Mouse (Mus musculus) liver, adult 2 months (tissue): ENCODE results near the gene Ephb4. TPM values are rescaled to one million over a fixed set of nuclear protein-coding genes. Genes with fewer than 3 reads are reported as not detected.

Experiments
- DNase-seq: peaks from one replicate; pipeline ENCODE4 v3.0.0-alpha.2; 2011; ENCODE audit warnings: low read depth, low spot score; ENCODE audit errors: extremely low read depth
- H3K27ac ChIP-seq: fragments of 200-500 bp; replicated peaks from 2 replicates; pipeline ENCODE4 v1.5.1; 2012; ENCODE audit warnings: low read depth, mild to moderate bottlenecking, control low read depth, inconsistent platforms, low read length; ENCODE audit not compliant: insufficient read depth
- H3K27me3 ChIP-seq: fragments of 200-500 bp; 2 replicates; pipeline ENCODE4 v1.6.1; 2012; ENCODE audit warnings: mild to moderate bottlenecking, moderate library complexity, low read length, inconsistent platforms; ENCODE audit not compliant: control insufficient read depth, insufficient read depth
- H3K36me3 ChIP-seq: fragments of 200-500 bp; 2 replicates; pipeline ENCODE4 v1.6.1; 2012; ENCODE audit warnings: low read length, inconsistent platforms; ENCODE audit not compliant: control insufficient read depth, insufficient read depth
- H3K4me1 ChIP-seq: fragments of 200-500 bp; 2 replicates; pipeline ENCODE4 v1.6.1; 2011; ENCODE audit warnings: low read length; ENCODE audit not compliant: control insufficient read depth, insufficient read depth
- H3K4me3 ChIP-seq: fragments of 200-500 bp; 2 replicates; pipeline ENCODE4 v1.5.1; 2011; ENCODE audit warnings: low read depth, mild to moderate bottlenecking, control low read depth, low read length, moderate library complexity; ENCODE audit not compliant: insufficient read depth
- H3K79me2 ChIP-seq: fragments of 200-500 bp; 2 replicates; pipeline ENCODE4 v1.6.1; 2012; ENCODE audit warnings: inconsistent platforms, mild to moderate bottlenecking, low read length, moderate library complexity; ENCODE audit not compliant: control insufficient read depth, insufficient read depth
- H3K9ac ChIP-seq: fragments of 200-500 bp; 2 replicates; pipeline ENCODE4 v1.6.1; 2012; ENCODE audit warnings: low read depth, mild to moderate bottlenecking, control low read depth, inconsistent platforms, low read length
- CTCF ChIP-seq: fragments of 200-500 bp; IDR thresholded peaks from 2 replicates; pipeline ENCODE4 v1.5.1; 2011; ENCODE audit warnings: low read depth, low read length, control low read depth
- POLR2A ChIP-seq: fragments of 200-500 bp; IDR thresholded peaks from 2 replicates; pipeline ENCODE4 v1.6.1; 2011; ENCODE audit warnings: low read length, control low read depth; ENCODE audit not compliant: insufficient read depth; ENCODE audit errors: extremely low read depth
- WGBS: fragments of 180-500 bp; shearing (Covaris S2); methylation state at CpG from one replicate; pipeline ENCODE4 v1.1.7; 2018; 5-methylcytosine and 5-hydroxymethylcytosine counted together
- polyA plus RNA-seq: library from polyadenylated mRNA; depleted of rRNA; stranded (reverse); fragments of >200 nt; gene quantifications from 2 replicates; pipeline ENCODE4 v1.2.3, GENCODE M21; 2012; rRNA removed
- total RNA-seq: library from RNA; depleted of rRNA; stranded (reverse); fragments of >200 nt; gene quantifications from 2 replicates; pipeline ENCODE4 v1.2.3, GENCODE M21; 2014; rRNA removed

Gene Ephb4
- total and polyA plus RNA-seq, 2 experiments, result 10.8 to 14.1 TPM

GRCm38 (mm10) chr5:137411235-137411634 lies 61.3 kb downstream of the Ephb4 start:
- Histone ChIP-seq H3K27me3 (no peaks in the 10 kb centered on the region; the same call in 1 of the 2 replicates), H3K9ac (no peak overlapping the region), H3K4me3 (no peak overlapping the region), H3K79me2 (no peaks in the 10 kb centered on the region), H3K36me3 (no peaks in the 10 kb centered on the region), H3K4me1 (peaks cover 3% of the 10 kb centered on the region; the same call in 1 of the 2 replicates), H3K27ac (no peak overlapping the region)
- WGBS, result 77% methylated on average over 8 of the region's 8 CpGs
- DNase-seq, result no peak
- TF ChIP-seq POLR2A (no peak), CTCF (no peak)

- Histone ChIP-seq H3K4me1 (peaks cover 3% of the 10 kb centered on the region; the same call in 1 of the 2 replicates), H3K27me3 (no peaks in the 10 kb centered on the region; the same call in 1 of the 2 replicates), H3K36me3 (no peaks in the 10 kb centered on the region), H3K4me3 (no peak overlapping the region), H3K27ac (no peak overlapping the region), H3K79me2 (no peaks in the 10 kb centered on the region), H3K9ac (no peak overlapping the region)
- peak; percentile 83 for DNase-seq
- WGBS, result 7% methylated on average over 5 of the region's 5 CpGs
- TF ChIP-seq POLR2A (no peak), CTCF (no peak)
These were observed 64.3 kb downstream of the Ephb4 start for GRCm38 (mm10) chr5:137414253-137414652.

GRCm38 (mm10) chr5:137419105-137419504 lies 69.2 kb downstream of the Ephb4 start:
- no peak overlapping the region for H3K4me3 ChIP-seq
- 88% methylated on average over 9 of the region's 9 CpGs for WGBS

DNA sequence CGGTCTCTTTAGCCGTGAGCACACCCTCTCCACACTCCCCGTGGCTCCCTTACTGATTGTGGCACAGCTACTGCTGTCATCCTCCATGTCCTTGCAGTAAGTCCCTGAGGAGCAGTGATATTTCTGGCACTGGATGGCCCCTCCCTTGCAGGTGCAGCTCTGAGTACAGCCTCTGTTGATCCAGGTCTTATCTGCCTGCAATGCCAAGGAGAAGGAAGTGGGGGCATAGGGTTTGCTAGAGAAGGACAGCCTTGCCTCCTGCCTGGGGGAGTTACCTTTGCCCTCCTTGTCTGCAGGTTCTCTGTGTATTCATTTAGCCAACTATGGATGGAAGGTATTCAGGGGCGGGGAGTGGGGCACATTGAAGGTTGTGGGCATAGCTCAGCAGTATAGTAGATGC lies 69.9 kb downstream of the Ephb4 start:
- no peaks in the 10 kb centered on the region for H3K27me3 ChIP-seq
- H3K9ac ChIP-seq, result no peak overlapping the region
- 84% methylated on average over 4 of the region's 4 CpGs for WGBS
- no peak overlapping the region for H3K4me3 ChIP-seq
- no peaks in the 10 kb centered on the region for H3K4me1 ChIP-seq
- TF ChIP-seq CTCF (no peak), POLR2A (no peak)
- H3K36me3 ChIP-seq, result no peaks in the 10 kb centered on the region
- no peak overlapping the region for H3K27ac ChIP-seq
- no peak for DNase-seq
- H3K79me2 ChIP-seq, result no peaks in the 10 kb centered on the region

More at GRCm38 (mm10) chr5:137419105-137419504, 69.2 kb downstream of the Ephb4 start:
- Histone ChIP-seq H3K79me2 (no peaks in the 10 kb centered on the region), H3K27ac (no peak overlapping the region), H3K27me3 (no peaks in the 10 kb centered on the region), H3K36me3 (no peaks in the 10 kb centered on the region), H3K4me1 (peaks cover 1% of the 10 kb centered on the region; the same call in 1 of the 2 replicates), H3K9ac (no peak overlapping the region)
- TF ChIP-seq CTCF, result no peak
- TF ChIP-seq POLR2A, result no peak
- no peak for DNase-seq

GRCm38 (mm10) chr5:137425648-137426047 lies 75.7 kb downstream of the Ephb4 start:
- Histone ChIP-seq H3K36me3 (no peaks in the 10 kb centered on the region), H3K79me2 (no peaks in the 10 kb centered on the region), H3K4me3 (no peak overlapping the region), H3K27ac (no peak overlapping the region), H3K9ac (no peak overlapping the region), H3K4me1 (no peaks in the 10 kb centered on the region), H3K27me3 (no peaks in the 10 kb centered on the region)
- TF ChIP-seq CTCF, result no peak
- TF ChIP-seq POLR2A, result no peak
- 81% methylated on average over 6 of the region's 6 CpGs for WGBS
- DNase-seq, result no peak

Other genes starting within 250 kb of the Ephb4 start
- gene Trim56, start 233.9 kb upstream of the Ephb4 start, total RNA-seq, result 9.3 and 11.2 TPM in 2 replicates
- gene Trim56, start 233.9 kb upstream of the Ephb4 start, polyA plus RNA-seq, result 4.3 and 5.7 TPM in 2 replicates
- gene Muc3, start 200.8 kb upstream of the Ephb4 start, total RNA-seq, result 0.28 TPM in 1 of 2 replicates, not detected in the other
- 0.19 and 0.37 TPM in 2 replicates for gene Muc3, start 200.8 kb upstream of the Ephb4 start, polyA plus RNA-seq
- gene Muc3a, start 137.7 kb upstream of the Ephb4 start, total RNA-seq, result not detected in 2 replicates
- gene Muc3a, start 137.7 kb upstream of the Ephb4 start, polyA plus RNA-seq, result 0.10 and 0.12 TPM in 2 replicates
- gene Ache, start 62.6 kb upstream of the Ephb4 start, total RNA-seq, result 0.28 and 0.34 TPM in 2 replicates
- gene Ache, start 62.6 kb upstream of the Ephb4 start, polyA plus RNA-seq, result 0.36 and 0.55 TPM in 2 replicates
- 1.1 and 1.4 TPM in 2 replicates for gene Ufsp1, start 55.5 kb upstream of the Ephb4 start, total RNA-seq
- gene Ufsp1, start 55.5 kb upstream of the Ephb4 start, polyA plus RNA-seq, result 6.3 and 7.9 TPM in 2 replicates
- gene Srrt, start 42.4 kb upstream of the Ephb4 start, total RNA-seq, result 20.7 and 25.2 TPM in 2 replicates
- 36.2 and 61.5 TPM in 2 replicates for gene Srrt, start 42.4 kb upstream of the Ephb4 start, polyA plus RNA-seq
- 5.8 and 6.5 TPM in 2 replicates for gene Trip6, start 35.7 kb upstream of the Ephb4 start, total RNA-seq
- gene Trip6, start 35.7 kb upstream of the Ephb4 start, polyA plus RNA-seq, result 14.7 and 25.0 TPM in 2 replicates
- 4.0 and 4.7 TPM in 2 replicates for gene Slc12a9, start 16.5 kb upstream of the Ephb4 start, total RNA-seq
- 11.9 and 20.3 TPM in 2 replicates for gene Slc12a9, start 16.5 kb upstream of the Ephb4 start, polyA plus RNA-seq
- gene Zan, start 127.0 kb downstream of the Ephb4 start, total RNA-seq, result under 0.01 TPM in 1 of 2 replicates, not detected in the other
- 0.02 TPM in 1 of 2 replicates, not detected in the other for gene Zan, start 127.0 kb downstream of the Ephb4 start, polyA plus RNA-seq
- 5.9 and 8.0 TPM in 2 replicates for gene Pop7, start 152.4 kb downstream of the Ephb4 start, total RNA-seq
- 15.4 and 17.8 TPM in 2 replicates for gene Pop7, start 152.4 kb downstream of the Ephb4 start, polyA plus RNA-seq
- 2.7 and 4.2 TPM in 2 replicates for gene Gigyf1, start 168.4 kb downstream of the Ephb4 start, total RNA-seq
- gene Gigyf1, start 168.4 kb downstream of the Ephb4 start, polyA plus RNA-seq, result 9.3 and 14.0 TPM in 2 replicates
- not detected in 2 replicates for gene Epo, start 183.1 kb downstream of the Ephb4 start, total RNA-seq
- not detected in 2 replicates for gene Epo, start 183.1 kb downstream of the Ephb4 start, polyA plus RNA-seq
- gene Gnb2, start 183.4 kb downstream of the Ephb4 start, total RNA-seq, result 87.2 and 134 TPM in 2 replicates
- 332 and 431 TPM in 2 replicates for gene Gnb2, start 183.4 kb downstream of the Ephb4 start, polyA plus RNA-seq
- gene Actl6b, start 203.4 kb downstream of the Ephb4 start, total RNA-seq, result not detected in 2 replicates
- gene Actl6b, start 203.4 kb downstream of the Ephb4 start, polyA plus RNA-seq, result not detected in 2 replicates
- gene Tfr2, start 219.7 kb downstream of the Ephb4 start, total RNA-seq, result 225 and 288 TPM in 2 replicates
- gene Tfr2, start 219.7 kb downstream of the Ephb4 start, polyA plus RNA-seq, result 478 and 486 TPM in 2 replicates